Mouse (Mus musculus) thymus, postnatal 36 days (tissue): ENCODE results near the gene Cubn.

Experiments used
- DNase-seq, 2 experiments: peaks; one replicate each; pipeline ENCODE4 v3.0.0; 2022; ENCODE audit warnings: mixed read lengths in 2 of 2

Cubn gene

DNA sequence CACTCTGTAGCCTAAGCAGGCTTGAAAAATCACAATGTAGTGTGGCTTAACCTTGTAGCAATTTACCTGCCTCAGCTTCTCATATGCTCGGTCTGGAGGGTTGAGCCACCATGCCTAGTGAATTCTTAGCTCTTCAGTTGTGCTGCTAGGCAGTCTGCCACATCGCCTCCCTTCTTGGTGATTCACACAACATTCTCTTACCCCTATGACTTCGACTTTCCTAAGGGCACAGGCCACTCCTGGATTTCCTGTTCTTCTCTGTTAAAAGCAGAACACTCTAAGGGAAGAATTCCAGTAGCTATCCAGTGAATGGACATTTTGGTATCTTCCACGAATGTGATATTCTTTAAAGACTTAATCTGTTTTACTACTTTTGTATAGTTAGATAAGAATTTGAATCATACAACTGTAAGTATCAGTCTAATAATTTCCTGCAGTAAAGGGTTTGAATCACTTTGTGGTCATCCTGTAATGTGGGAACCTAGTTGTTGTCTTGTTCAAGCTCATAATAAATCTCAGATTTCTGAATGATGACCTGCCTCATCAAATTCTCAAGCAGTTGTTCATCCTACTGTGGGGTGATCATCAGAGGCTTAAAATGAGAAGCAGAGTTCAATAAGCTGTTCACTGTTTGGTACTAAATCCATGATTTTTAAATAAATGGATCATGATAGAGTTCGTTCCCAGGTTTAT is 86.5 kb downstream of the Cubn start:
- DNase-seq: no peak

DNA sequence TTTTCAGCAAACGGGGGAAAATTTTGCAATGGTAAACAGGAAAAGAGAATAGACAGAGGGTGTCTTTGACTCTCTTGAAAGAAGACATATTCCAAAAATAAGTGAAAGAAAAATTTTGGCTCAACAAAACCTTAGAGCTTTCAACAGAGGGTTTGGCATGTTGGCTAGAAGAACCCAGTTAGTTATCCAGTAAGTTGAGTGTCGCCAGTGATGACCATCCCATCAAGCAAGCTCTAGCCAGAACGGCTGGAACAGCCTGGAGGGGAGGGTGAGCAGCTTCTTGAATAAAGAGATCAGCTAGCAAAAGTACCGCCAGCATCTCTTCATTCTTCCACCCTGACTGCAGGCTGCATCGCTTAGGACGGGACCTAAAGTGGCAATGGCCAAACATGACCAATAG is 90.8 kb downstream of the Cubn start:
- DNase-seq: no peak

DNA sequence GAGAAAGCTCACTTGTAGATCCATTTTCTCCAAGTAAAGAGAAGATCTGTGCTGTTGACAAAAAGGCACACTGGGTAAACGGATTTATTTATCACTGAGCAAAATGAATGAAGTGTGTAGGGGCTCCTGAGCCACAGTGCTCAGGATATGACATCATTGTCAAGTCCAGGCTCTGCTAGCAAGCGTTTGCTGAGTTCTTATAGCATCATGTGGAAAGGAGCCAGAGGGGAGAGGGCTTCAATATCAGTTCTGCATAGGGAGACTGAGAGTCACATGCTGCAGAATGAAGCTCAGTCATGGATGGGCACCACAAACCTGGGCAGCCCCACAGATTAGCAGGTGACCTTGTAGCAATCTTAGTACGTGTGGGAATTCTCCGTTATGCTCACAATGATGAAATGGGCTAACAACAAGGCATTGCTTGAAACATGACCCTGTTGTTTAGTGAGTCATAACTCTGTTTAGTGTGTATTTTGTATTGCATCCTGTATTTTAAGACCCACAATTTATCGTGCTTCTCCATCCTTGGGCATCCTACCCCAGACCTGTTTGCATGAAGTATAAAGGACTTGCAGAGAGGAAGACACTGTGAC is 92.0 kb downstream of the Cubn start:
- no peak for DNase-seq

DNA sequence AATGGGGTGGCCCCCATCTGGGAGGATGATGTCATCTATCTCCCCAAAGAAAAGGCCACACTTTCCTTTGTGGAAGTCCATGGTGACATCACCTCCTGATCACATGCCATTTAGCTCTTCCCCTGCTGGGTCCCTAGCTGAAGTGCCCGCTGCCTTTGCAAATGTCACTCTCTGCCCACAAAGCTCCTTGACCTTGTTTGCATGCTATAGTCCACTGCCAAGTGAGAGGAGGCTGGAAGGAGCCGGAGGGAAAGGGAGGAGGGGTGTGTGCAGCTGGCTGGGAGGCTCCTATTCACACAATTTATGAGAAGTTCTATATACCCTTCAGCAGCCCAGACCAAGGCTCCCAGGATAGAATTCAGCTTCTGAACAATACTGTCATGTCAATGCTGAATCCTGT is 92.7 kb downstream of the Cubn start:
- DNase-seq: no peak

- no peak for DNase-seq
These were observed 93.1 kb downstream of the Cubn start for GRCm38 (mm10) chr2:13398551-13398950.

DNA sequence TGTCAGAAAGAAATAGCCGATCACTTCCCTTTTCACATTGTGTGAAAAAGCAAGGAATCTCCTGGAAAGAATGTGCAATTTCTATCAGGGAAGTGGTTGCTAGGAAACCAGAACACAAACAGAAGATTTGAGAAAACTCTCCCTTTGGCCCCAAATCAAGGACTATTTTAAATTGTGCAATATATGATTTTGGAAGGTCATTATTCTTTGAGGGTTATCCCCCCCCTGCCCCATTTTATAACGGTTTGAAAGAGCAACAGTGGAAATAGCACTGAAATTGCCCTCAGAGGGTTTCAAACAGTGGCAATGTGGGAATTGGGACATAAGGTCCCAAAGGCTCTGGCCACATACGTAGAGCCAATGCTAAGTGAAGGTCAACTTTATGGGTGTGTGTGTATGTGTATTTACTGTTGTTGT is 95.5 kb downstream of the Cubn start:
- DNase-seq: no peak

DNA sequence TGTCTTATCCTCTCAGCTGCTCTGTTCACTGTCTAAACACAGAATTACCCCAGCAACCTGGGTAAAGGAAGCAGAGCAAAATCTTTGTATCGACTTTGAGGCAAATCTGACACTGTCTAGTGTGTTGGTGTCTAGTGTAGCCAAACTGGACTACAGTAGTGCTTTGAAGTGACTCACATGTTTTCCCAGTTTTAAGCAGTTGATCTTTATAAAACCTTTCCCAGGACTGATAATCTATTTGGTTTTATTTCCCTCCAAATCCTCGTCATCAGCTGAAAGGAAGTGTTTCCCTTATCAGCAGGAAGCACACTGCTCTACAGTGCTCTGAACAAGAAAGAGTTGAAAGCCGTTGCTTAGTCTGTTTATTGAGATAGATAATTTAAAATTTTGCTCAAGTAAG is 100.6 kb downstream of the Cubn start:
- DNase-seq: no peak

- DNase-seq: no peak
These were observed 105.0 kb downstream of the Cubn start for GRCm38 (mm10) chr2:13386631-13387030.

DNA sequence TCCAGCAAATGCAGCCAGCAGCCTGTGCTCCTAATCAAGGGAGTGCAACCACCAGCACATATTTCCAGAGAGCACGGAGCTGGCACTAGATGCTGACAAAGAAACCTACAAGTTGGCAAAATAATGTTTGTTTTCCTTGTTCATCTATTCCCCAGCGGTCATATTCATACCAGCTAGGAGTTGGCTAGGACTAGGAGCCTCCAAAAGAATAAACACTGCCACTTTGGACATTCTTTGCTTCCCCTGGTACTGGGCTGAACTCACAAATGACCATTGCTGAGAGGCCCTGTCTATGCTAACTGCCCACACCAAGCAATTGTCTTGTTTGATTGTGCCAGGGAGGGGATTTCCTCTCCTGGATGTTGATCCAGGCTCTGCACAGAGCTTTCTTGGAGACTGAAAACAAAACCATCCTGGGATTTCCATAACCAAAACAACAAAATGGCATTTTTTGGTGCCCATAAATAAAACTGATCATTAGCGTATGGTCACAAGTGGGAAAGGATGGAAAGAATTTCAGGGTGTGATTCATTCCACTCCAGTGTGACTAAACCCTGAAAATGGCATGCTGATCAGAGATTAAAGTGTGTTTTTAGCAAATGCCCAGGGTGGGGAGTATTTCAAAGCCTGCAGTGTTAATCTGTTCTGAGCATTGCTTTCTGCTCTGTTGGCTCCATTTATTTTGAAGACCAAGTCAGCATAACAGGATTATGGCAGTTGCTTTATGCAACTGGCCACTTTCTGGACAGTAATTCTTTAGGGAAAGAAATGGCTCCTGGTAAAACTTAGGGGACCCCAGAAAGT is 105.9 kb downstream of the Cubn start:
- DNase-seq: no peak

- DNase-seq: no peak
These were observed 106.7 kb downstream of the Cubn start for GRCm38 (mm10) chr2:13384775-13385541.

GRCm38 (mm10) chr2:13376166-13376565 is 115.4 kb downstream of the Cubn start:
- no peak for DNase-seq

DNA sequence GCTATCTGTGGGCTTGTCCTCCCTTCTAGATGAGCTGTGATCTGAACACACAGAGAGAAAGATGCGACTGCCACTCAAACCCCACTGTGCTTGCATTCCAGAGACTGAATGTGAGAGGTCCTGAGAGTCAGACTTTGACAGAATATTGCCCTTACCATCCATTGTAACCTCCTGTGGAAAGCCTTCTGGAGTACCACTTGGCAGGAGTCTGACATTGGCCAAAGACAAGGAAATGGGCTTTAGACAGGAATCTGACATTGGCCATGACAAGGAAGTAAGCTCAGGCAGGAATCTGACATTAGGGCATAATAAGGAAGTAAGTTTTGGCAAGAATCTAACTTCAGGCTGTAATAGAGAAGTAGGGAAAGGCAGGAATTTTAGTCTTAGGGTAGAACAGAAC is 118.3 kb downstream of the Cubn start:
- DNase-seq: no peak

DNA sequence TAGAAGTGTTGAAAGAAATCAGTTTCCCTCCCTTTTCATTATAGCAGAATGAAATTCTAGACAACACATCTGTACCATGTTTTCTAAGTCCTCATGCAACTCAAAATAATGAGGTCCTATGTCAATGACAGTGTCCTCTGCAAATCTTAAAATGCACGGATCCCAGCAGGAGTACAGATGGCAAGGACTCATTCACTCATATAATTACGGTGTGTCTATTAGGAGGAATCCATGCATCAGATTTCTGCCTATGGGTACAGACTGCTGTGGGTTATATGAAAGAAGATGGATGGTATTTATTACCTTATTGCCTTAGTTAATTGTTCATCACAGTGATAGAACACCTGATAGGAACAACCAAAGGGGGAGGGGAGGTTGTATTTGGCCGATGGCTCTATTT is 118.8 kb downstream of the Cubn start:
- no peak for DNase-seq

DNA sequence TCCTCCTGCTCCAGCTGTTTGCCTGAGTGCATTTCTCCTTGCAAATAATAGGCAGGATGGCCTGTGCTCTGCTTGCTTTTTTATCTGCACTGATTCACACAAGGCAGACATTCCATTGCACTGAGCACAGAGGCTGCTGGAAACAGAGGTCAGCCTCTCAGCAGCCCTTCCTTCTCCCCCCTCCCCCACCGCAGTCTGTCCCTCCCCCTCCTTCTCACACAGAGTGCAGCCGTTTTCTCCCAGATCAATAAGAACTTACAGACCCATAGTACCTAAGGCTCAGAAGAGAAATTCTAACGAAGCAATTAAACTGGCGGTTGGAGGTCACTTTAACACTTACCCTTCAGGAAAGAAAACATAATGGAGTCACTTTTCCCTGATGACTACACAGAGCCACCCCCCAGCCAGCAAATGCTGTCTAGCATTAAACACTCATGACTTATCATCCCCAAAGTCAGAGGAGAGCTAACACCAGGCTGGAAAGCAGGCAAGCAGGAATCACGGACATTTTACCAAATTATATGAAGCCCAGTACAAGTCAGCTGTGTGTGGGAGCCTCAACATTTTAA is 119.3 kb downstream of the Cubn start:
- no peak for DNase-seq

DNA sequence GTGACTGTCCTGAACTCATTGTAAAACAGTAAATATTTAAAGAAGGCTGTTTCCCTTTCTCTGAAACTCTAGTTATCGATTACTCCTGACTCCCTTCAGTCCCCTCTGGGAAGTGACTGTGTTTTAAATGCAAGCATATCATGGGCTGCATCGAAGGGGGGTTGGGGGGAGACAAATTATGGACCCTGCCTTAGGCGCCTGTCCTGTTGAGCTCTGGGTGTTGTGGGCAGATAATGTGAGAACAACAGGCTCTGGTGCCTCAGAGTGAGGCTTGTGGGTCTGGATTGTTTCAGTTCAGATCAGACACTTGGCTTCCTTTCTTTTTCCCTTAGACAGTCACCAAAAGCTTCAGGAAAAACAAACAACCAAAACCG is 119.8 kb downstream of the Cubn start:
- DNase-seq: no peak

DNA sequence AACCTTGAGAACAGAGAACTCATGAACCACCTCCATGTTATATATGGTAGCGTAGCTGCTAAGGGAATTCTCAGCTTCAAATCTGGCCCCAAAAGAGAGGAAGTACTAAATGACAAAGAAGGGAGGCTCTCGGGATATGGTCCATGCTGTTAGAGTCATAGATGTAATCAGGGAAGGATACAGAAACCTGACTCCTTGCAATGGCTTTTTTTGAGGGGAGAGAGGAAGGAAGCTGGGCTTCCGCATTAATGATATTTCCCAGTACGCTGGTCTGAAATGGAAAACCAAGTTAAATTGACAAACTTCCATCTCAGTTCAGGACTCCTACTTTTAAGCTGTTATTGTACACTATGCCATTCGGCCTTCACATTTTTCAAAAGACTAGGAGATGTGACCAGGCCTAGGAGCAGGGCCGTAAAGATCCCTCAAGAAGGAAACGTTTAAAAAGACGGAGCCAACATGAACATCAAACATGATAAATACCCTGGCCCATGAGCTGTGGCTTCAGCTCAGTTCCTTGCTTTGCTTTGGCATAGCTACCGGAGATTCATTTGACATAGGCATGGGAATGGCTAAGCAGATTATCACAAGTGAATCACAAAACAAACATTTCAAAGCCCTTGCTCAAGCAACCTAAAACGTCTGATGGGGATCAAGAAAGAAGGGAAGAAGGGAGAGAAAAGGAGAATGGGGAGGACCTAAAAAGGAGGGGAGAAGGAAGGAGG is 120.4 kb downstream of the Cubn start:
- no peak for DNase-seq

- no peak for DNase-seq
These were observed 121.1 kb downstream of the Cubn start for GRCm38 (mm10) chr2:13370556-13370955.

DNA sequence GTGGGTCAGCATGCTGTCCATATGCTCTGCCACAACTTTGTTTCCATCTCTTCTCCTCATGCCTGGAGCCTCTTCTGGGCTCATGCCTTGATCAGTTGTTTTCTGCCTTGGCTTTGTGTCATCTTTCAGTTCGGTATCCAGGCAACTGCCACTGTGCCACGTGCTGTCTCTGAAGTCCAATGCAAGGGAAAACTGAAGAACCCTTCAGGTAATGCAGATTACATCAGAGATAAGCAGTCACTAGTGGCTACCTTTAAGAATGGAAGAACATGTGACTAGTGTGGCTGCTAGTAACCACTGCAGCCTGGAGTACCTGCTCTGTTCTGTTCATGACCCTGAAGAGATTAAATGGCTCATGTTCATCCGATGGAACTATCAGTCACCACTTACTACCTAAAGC is 123.1 kb downstream of the Cubn start:
- DNase-seq: no peak

DNA sequence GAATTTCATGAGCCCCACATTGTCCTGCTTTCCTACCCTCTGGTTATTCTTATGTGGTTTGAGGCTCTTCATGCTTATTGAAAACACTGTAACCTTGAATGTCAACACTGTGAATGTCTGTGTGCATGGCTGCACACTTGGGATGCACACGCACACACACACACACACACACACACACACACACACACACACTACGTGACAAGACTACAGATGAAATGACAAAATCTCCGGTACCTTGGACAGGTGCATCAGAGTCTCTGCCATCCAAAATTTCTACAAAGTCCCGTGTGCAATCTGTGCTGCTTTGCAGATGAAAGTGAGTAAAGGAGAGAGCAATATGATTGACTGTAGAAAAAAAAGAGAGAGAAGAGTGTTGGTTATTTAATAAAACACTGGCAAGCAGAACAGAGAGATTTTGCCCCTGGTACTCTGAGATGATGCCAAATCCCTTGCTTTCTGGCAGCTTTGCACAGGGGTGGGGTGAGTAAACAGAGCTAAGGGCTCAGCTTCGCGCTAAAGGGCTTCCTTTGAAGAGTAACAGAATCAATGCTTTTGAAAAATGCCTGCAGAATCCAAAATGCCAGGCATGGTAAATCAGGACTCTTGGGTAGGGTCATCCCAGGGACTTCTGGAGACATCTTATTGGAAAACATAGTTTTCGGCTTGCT is 133.6 kb downstream of the Cubn start:
- no peak for DNase-seq

GRCm38 (mm10) chr2:13352775-13353174 is 138.8 kb downstream of the Cubn start:
- DNase-seq: no peak

DNA sequence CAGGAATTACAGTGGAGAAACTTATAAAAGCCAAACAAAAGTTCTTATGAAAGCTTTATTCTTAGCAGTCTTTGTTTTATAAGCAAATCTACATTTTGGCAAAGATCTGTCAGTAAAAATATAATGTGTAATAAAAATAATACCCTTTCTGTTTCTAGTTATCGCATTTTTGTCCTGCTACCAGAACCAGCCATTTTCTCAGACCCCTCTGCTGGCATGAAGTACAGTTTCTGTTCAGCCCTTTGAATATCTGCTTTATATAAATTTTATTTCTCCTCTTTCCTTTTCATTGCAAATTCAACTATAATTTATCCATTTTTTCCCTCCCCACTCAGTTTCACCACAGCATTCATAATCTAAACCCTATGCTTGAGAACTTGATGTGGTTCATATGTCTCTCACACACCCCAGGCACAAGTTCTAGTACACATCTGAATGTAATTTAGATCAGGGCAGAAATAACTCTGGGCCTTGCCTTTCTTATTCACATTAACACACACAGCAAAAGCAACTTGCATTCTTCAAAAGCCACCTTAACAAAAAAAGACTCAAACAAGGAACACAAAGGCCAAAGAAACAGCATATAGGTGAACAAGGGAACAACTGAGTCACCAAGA is 139.4 kb downstream of the Cubn start:
- DNase-seq: no peak
